Mouse (Mus musculus) MN1 (cell line): ENCODE data around the gene Igdcc4.

Experiments used
- DNase-seq: peaks from one replicate; pipeline ENCODE4 v3.0.0-alpha.2; 2016; ENCODE audit warnings: low spot score

Igdcc4 gene

GRCm38 (mm10) chr9:65111698-65112097 is 10.4 kb downstream of the Igdcc4 start:
- DNase-seq, result no peak

GRCm38 (mm10) chr9:65113694-65114093 is 12.4 kb downstream of the Igdcc4 start:
- DNase-seq, result no peak

- DNase-seq, result no peak
Measured at GRCm38 (mm10) chr9:65115891-65116290, 14.6 kb downstream of the Igdcc4 start.

GRCm38 (mm10) chr9:65117516-65117915 is 16.2 kb downstream of the Igdcc4 start:
- DNase-seq, result no peak

DNA sequence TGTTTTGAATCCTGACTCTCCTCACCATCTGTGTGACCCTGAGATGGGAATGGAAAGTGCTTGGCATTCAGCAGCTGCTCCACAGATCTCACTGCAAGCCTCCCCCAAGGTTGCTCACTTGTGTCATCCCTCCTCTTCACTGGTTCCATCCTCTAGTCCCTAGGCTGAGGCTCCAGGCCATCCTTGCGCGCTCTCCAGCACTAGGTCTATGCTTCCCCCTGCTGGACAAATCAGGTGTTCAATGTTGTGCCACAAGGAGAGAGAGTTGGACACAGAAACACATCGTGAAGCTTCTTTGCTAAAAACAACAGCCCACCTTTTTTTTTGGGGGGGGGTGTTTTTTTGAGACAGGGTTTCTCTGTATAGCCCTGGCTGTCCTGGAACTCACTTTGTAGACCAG is 19.6 kb downstream of the Igdcc4 start:
- DNase-seq, result peak; percentile 76

DNA sequence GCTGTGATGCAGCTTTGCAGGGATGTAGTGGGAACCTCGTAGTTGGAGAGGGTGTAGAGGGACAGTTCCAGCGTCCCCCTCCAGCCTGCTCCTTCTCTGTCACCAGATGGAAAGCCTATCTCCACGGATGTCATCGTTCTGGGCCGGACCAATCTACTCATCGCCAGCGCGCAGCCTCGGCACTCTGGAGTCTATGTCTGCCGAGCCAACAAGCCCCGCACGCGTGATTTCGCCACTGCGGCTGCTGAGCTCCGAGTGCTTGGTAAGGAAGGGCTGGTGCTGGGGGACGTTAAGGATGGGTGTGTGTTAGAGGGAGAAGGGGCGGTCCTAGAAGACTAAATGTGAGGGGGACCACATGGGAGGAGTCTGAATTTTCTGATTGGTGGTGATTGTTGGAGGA is 21.3 kb downstream of the Igdcc4 start:
- no peak for DNase-seq

DNA sequence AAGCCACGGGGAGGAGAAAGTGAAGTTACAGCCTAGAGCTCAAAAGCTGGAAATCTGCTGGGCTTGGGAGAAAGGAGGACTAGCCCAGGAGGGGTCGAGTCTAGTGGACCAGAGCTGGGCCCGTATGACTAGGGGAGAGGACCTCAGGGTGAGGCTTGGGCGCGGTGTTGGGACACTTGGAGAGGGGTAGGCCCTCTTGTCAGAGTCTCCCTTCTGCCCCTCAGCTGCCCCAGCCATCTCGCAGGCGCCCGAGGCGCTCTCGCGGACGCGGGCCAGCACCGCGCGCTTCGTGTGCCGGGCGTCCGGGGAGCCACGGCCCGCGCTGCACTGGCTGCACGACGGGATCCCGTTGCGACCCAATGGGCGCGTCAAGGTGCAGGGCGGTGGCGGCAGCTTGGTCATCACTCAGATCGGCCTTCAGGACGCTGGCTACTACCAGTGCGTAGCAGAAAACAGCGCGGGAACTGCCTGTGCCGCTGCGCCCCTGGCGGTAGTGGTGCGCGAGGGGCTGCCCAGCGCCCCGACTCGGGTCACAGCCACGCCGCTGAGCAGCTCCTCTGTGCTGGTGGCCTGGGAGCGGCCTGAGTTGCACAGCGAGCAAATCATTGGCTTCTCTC is 22.4 kb downstream of the Igdcc4 start:
- DNase-seq, result no peak

DNA sequence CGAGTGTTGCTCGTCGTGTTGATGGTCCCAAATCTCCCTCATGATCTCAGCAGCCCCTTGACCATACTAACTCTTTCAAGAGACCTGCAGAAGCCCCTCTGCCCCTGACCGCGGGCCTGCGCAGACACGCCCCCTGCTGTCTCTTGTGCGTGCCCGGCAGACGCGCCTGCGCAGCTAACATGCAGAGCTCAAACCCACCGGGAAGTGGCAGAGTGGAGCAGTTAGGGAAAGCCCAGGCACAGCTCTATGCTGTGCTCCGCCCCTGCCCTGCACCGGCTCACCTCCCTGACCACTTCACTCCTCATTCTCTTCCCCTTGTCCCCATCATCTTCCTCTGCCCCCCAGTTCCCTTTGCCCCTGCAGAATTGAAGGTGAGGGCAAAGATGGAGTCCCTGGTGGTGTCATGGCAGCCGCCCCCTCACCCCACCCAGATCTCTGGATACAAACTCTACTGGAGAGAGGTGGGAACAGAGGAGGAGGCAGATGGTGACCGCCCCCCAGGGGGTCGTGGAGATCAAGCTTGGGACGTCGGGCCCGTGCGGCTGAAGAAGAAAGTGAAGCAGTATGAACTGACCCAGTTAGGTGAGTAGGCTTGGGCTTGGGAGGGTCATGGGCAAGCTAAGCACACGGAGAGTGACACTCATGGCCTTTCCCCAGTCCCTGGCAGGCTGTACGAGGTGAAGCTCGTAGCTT is 27.0 kb downstream of the Igdcc4 start:
- DNase-seq, result no peak

DNA sequence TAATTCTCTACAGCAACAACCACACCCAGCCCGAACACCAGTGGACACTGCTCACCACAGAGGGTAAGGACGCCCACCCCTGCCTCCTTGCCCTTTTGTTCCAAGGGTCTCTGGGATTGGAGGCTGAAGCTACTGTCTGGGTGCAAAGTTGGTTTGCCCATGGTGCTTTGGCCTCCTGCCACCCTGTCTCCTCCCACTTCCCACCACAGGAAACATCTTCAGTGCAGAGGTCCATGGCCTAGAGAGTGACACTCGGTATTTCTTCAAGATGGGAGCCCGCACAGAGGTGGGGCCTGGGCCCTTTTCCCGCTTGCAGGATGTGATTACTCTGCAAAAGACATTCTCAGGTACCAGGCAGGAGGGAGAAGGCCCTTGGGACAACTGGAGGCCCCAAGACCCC is 30.4 kb downstream of the Igdcc4 start:
- DNase-seq, result no peak

GRCm38 (mm10) chr9:65133739-65134138 is 32.5 kb downstream of the Igdcc4 start:
- DNase-seq, result peak; percentile 78

DNA sequence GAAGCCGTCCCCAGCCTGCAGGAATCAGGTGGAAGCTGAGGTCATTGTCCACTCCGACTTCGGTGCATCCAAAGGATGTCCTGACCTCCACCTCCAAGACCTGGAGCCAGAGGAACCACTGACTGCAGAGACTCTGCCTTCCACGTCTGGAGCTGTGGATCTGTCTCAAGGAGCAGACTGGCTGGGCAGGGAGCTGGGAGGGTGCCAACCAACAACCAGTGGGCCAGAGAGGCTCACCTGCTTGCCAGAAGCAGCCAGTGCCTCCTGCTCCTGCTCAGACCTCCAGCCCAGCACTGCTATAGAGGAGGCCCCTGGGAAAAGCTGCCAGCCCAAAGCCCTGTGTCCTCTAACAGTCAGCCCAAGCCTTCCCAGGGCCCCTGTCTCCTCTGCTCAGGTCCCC is 33.8 kb downstream of the Igdcc4 start:
- DNase-seq, result no peak

DNA sequence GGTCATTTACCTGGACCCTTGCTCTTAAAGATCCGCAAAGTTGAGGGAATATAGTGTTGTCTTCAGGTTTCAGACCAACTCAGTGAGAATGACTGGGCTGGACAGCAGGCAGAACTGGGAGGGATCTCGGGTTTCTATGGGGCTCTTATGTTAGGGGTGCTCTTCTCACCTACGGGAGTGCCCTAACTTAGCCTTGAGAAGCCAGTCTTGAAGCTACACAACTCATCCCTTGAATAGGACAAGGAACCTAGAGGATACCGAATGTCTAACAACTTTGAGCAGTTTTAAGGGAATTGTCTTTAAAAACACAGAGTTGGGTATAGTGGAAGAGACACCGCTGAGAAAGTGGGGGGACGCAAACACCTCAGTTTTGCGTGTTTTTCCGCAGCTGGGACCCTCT is 39.2 kb downstream of the Igdcc4 start:
- DNase-seq, result no peak

- DNase-seq, result peak; percentile 71
Measured at GRCm38 (mm10) chr9:65140936-65141305, 39.6 kb downstream of the Igdcc4 start, which contains the start of gene Igdcc3. Gene Igdcc3 (plus strand): TSS chr9:65141189.

- peak; percentile 75 for DNase-seq
Measured at GRCm38 (mm10) chr9:65141306-65141975, 40.2 kb downstream of the Igdcc4 start.

DNA sequence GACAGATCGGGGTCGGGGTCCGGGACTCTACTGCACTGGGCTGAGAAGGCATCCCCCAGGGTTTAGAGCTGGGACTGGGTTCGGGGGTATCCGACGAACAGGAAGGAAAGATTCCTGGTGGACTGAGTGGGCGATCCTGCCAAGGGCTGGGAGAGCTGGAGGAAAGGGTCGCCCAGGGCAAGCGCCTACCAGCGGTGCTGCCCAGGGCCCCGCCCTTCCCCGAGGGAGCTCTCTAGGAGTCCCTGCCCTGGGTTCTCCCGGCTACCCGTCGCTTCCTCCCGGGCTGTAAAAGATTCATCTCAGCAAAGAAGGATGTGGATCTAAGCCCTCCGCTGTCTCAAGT is 40.7 kb downstream of the Igdcc4 start:
- peak; percentile 58 for DNase-seq

DNA sequence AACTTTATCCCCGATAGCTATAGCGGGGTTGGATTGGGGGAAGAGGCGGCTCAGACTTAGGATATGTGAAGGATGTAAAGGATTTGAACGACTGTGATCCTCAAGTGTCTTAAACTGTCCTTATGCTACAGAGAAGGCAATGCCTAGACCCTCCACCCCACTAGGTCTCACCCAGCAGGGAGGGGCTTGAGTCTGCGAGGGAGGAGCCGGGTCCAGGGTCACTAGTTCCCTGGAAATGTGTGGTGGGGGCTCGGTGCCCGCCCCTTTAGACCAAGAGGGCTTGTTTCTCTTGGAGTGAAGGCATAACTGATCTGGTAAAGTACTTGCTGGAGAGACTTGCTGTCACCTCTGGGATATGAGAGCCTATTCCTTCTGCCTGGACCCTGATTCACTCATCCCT is 41.1 kb downstream of the Igdcc4 start:
- DNase-seq, result no peak

DNA sequence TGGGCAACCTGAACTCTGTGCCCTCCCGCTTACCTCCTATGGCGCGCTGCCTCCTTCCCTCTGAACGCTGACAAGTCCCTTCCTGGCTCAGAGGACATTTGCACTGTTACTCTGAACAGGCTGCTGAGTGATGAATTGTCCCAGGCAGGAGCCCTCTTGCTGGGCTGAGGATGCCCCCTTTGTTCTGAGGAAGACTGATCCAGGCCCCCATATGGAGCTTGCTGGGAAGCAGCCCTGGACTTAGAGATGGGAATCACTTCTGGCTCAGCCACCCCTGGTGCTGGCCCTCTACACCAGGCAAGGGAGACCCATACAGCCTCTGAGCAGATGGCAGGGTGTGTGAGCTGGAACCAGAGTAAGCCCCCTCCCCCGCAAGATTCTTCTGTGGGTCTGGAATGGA is 44.7 kb downstream of the Igdcc4 start:
- no peak for DNase-seq

- no peak for DNase-seq
Measured at GRCm38 (mm10) chr9:65148507-65148906, 47.2 kb downstream of the Igdcc4 start.

DNA sequence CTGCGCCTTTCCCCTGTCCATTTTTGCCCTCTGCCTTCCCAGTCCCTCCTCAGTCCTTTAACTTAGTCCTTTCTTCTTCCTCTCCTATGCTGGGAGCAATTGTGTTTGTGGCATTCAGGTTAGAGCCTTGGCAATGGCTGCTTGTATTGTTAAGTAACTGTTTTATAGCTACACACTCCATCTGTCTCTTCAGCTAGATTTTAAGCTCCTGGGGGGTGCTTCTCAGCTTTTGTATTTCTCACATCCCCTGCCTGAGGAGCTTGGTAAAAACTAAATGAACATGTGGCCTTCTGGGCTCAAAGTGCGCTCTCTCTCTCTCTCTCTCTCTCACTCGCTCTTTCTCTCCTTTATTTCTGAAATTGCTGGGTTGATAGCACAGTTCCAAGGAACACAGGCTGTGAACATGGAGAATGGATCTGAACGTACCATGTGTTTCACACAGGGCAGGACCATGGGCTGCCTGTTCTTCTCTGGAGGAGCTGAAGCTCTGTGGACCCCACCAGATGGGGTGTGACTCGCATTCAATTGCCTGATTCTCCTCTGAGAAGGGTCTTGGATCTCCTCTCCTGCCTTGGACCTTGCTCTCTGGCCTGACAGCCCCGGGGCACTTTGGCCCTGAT is 51.5 kb downstream of the Igdcc4 start:
- no peak for DNase-seq

DNA sequence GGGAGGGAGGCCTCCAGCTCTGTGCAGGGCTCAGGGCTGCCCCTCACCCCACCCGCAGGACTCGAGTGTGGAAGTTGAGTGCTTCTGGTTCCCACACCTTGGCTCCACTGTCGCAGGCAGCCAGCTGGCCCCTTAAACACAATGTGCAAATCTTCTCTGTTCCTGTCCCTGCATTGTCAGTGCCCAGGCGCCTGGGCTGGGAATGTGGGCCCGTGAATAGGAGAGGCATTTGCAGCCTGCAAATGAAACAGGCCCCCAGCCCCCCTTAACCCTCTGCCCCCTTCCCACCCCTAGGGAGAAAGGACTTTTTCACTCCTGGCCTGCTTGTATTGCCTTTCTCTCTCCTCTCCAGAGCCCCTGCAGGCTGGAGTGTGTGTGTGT is 52.0 kb downstream of the Igdcc4 start:
- DNase-seq, result no peak

GRCm38 (mm10) chr9:65154692-65155455 is 53.6 kb downstream of the Igdcc4 start:
- DNase-seq, result no peak

DNA sequence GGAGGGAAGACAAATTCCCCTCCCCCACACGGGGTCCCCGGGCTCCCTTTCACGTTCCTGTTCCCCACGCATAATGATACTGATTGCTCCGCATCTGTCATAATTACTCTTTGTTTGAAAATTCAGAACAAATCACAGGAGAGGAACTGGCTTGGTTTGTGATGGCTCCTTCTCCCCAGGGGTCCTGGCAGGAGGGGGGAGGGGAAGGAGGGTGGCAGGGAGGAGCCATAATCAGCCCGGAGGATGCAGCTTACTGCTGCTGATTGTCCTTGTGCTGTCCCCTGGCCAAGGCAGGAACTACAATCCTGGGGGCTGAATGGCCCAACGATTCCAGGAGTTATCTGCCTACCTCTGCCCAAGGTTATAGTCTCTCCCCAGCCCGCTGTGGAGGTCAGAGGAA is 55.3 kb downstream of the Igdcc4 start:
- no peak for DNase-seq
